ENCODE assay signal across 22 mouse cellular contexts in the genomic region with DNA sequence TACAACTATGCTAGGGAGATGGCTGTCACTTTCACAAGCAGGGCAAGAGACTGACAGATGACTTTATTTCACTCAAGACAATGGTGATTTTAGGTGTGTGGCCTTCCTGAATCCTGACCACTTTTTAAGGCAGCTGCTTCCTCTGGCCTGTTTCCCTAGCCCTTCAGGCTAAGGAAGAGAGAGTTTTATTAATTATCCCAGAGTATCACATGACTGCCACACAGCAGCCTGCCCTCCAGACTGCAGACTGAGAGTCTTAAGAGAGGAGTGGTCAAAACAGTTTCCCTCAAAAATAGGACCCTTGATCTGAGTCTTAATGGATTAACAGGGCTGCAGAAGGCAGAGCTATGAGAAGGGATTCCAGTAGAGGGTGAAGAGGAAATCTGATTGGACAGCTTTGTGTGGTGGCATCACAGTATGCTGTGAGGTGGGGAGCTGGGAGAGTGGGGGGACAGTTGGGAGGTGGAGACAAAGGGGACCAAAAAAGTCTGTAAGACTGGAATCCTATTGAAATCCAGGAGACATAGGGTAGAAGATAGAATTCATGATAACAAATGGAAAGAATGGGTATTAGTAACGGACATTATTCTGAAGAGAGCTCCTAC.
"Had no signal": no experiment of that assay in that cellular context is flagged by ENCODE, and none has a peak within 500 bp of the region (broad histone marks: within the 10 kb centered on the region; RNA-seq: fewer than 3 reads in every experiment).

No protein-coding gene starts in this region.

- H3K4me2 ChIP-seq: limb, embryonic 12.5 days; limb, embryonic 15.5 days; liver, embryonic 11.5 days; lung, embryonic 15.5 days; neural tube, embryonic 13.5 days; stomach, embryonic 15.5 days had no signal

- H3K36me3 ChIP-seq: limb, embryonic 12.5 days; limb, embryonic 15.5 days; lung, embryonic 15.5 days; neural tube, embryonic 13.5 days; stomach, embryonic 15.5 days had no signal

- H3K4me1 ChIP-seq: limb, embryonic 15.5 days; stomach, embryonic 15.5 days had no signal

- H3K27me3 ChIP-seq: limb, embryonic 15.5 days; lung, embryonic 15.5 days; neural tube, embryonic 13.5 days; stomach, embryonic 15.5 days had no signal

- DNase-seq: kidney, adult 18-20 months; kidney, adult 9 months; kidney, postnatal 14 days; layer of hippocampus, adult 9-11 months; liver, postnatal 0 days; retina, postnatal 1 day; right cerebral cortex, postnatal 25 days; spleen, adult 18-20 months; thymus, postnatal 25 days had no signal

- H3K9ac ChIP-seq: limb, embryonic 12.5 days; limb, embryonic 15.5 days; liver, embryonic 14.5 days; liver, postnatal 0 days; lung, embryonic 15.5 days; neural tube, embryonic 13.5 days; stomach, embryonic 15.5 days had no signal

- H3K9me3 ChIP-seq: limb, embryonic 15.5 days; lung, embryonic 15.5 days; stomach, embryonic 15.5 days had no signal

- ATAC-seq: inflammation-experienced regulatory T-cells, adult 6 months; intestine, embryonic 16.5 days; liver, postnatal 0 days; midbrain, embryonic 16.5 days had no signal

- H3K4me3 ChIP-seq: layer of hippocampus, adult 2 months; limb, embryonic 12.5 days; limb, embryonic 15.5 days; lung, embryonic 15.5 days; myocyte; neural tube, embryonic 13.5 days; stomach, embryonic 15.5 days had no signal

- H3K27ac ChIP-seq: layer of hippocampus, adult 2 months; limb, embryonic 12.5 days; limb, embryonic 15.5 days; liver, embryonic 14.5 days; lung, embryonic 15.5 days; macrophage; neural tube, embryonic 13.5 days; stomach, embryonic 15.5 days had no signal
